Mouse (Mus musculus) left cerebral cortex, adult 2 months (tissue): ENCODE measurements around the gene Pigk. TPM values are rescaled to one million over a fixed set of nuclear protein-coding genes. Genes with fewer than 3 reads are reported as not detected.

Experiments used
- DNase-seq, 2 experiments: peaks; one replicate each; pipeline ENCODE4 v3.0.0; 2021 to 2022; ENCODE audit warnings: low spot score in 2 of 2, mixed read lengths in 1 of 2; ENCODE audit errors: extremely low spot score in 1 of 2
- H3K27ac ChIP-seq: fragments of 200-600 bp; 2 replicates; pipeline ENCODE4 v1.8.1; 2022
- H3K4me3 ChIP-seq: fragments of 200-600 bp; 2 replicates; pipeline ENCODE4 v1.8.1; 2022
- CTCF ChIP-seq: fragments of 200-600 bp; IDR thresholded peaks from 2 replicates; pipeline ENCODE4 v1.8.1; 2022; ENCODE audit warnings: antibody characterized with exemption, mild to moderate bottlenecking, moderate library complexity
- intact Hi-C: fragments of 180-260 bp; cut with DNase I; formaldehyde crosslinking; loops from one replicate; pipeline ENCODE4 v1.15.1; 2025
- total RNA-seq, 2 experiments: library from RNA; stranded (reverse); gene quantifications; 2 replicates each; pipeline ENCODE4 v1.2.3; 2021

Gene Pigk
- total RNA-seq, 2 experiments from 2014 or later: 49.8 to 51.9 TPM

- no peak for DNase-seq
- H3K4me3 ChIP-seq: no peak overlapping the region
- no peak for TF ChIP-seq CTCF
- no peak overlapping the region for H3K27ac ChIP-seq
- intact Hi-C loops: loop anchor here (5.0 kb wide), 1 partner anchor 69 kb away; no protein-coding TSS in a partner anchor
Measured at GRCm38 (mm10) chr3:152956038-152956437, 242.1 kb downstream of the Pigk start.

GRCm38 (mm10) chr3:152956771-152957170 is 242.9 kb downstream of the Pigk start:
- intact Hi-C loops: loop anchor here (5.0 kb wide), 1 partner anchor 69 kb away; no protein-coding TSS in a partner anchor
- Histone ChIP-seq H3K4me3 (no peak overlapping the region), H3K27ac (no peak overlapping the region)
- no peak for DNase-seq
- no peak for TF ChIP-seq CTCF

- intact Hi-C loops: loop anchor here (1.0 to 5.0 kb wide), 3 partner anchors 71 to 291 kb away; no protein-coding TSS in a partner anchor
- no peak overlapping the region for H3K27ac ChIP-seq
- peak; percentile 82 for TF ChIP-seq CTCF
- no peak overlapping the region for H3K4me3 ChIP-seq
- DNase-seq: peak; percentile 44 to 58
Measured at GRCm38 (mm10) chr3:152958358-152959150, 244.7 kb downstream of the Pigk start.

GRCm38 (mm10) chr3:152961855-152962376 is 248.0 kb downstream of the Pigk start:
- intact Hi-C loops: no loop called here

GRCm38 (mm10) chr3:152969774-152970347 is 256.0 kb downstream of the Pigk start:
- TF ChIP-seq CTCF: peak; percentile 10
- Histone ChIP-seq H3K27ac (peak overlapping the region; percentile 24; the same call in 1 of the 2 replicates), H3K4me3 (no peak overlapping the region)
- no peak for DNase-seq
- intact Hi-C loops: loop anchor here (5.0 kb wide), 5 partner anchors 103 to 597 kb away; no protein-coding TSS in a partner anchor

More at GRCm38 (mm10) chr3:152961855-152962376, 248.0 kb downstream of the Pigk start:
- Histone ChIP-seq H3K4me3 (no peak overlapping the region), H3K27ac (no peak overlapping the region)
- no peak for DNase-seq
- TF ChIP-seq CTCF: no peak

- intact Hi-C loops: loop anchor here (1.0 to 5.0 kb wide), 6 partner anchors 104 to 596 kb away; no protein-coding TSS in a partner anchor
- Histone ChIP-seq H3K4me3 (no peak overlapping the region), H3K27ac (peak overlapping the region; percentile 33)
- DNase-seq: peak; percentile 52 to 59
- TF ChIP-seq CTCF: no peak
Measured at GRCm38 (mm10) chr3:152971373-152971772, 257.5 kb downstream of the Pigk start.

- intact Hi-C loops: loop anchor here (5.0 kb wide), 5 partner anchors 142 to 678 kb away; no protein-coding TSS in a partner anchor
- Histone ChIP-seq H3K4me3 (peak overlapping the region; percentile 67), H3K27ac (peak overlapping the region; percentile 84; the same call in 1 of the 2 replicates)
- DNase-seq: no peak
- TF ChIP-seq CTCF: no peak
Measured at GRCm38 (mm10) chr3:152979481-152980092, 265.7 kb downstream of the Pigk start.

GRCm38 (mm10) chr3:152980431-152980830 is 266.5 kb downstream of the Pigk start:
- TF ChIP-seq CTCF: peak; percentile 36
- intact Hi-C loops: loop anchor here (5.0 kb wide), 5 partner anchors 143 to 677 kb away; no protein-coding TSS in a partner anchor
- peak overlapping the region; percentile 84 for H3K27ac ChIP-seq
- H3K4me3 ChIP-seq: peak overlapping the region; percentile 67
- DNase-seq: peak in 1 of 2 experiments; percentile 30

GRCm38 (mm10) chr3:152980978-152981974 is 267.4 kb downstream of the Pigk start:
- Histone ChIP-seq H3K27ac (peak overlapping the region; percentile 84), H3K4me3 (peak overlapping the region; percentile 67)
- TF ChIP-seq CTCF: no peak; the same call in 1 of the 2 replicates
- DNase-seq: peak; percentile 62 to 67
- intact Hi-C loops: loop anchor here (5.0 kb wide), 5 partner anchors 144 to 676 kb away; no protein-coding TSS in a partner anchor

- peak within 1 kb of the TSS; percentile 84 for H3K27ac ChIP-seq
- intact Hi-C loops: loop anchor here (5.0 kb wide), 5 partner anchors 145 to 675 kb away; no protein-coding TSS in a partner anchor
- peak within 1 kb of the TSS; percentile 67 for H3K4me3 ChIP-seq
- peak; percentile 55 to 61 for DNase-seq
- TF ChIP-seq CTCF: peak; percentile 60
Measured at GRCm38 (mm10) chr3:152981988-152982387, 268.1 kb downstream of the Pigk start, which contains the start of gene St6galnac5. Gene St6galnac5 (minus strand): TSS chr3:152982246.
